Mouse (Mus musculus) E14TG2a.4 (cell line): Measurements from ENCODE around the gene Srrm3.

Experiments
- H3K27me3 ChIP-seq: 2 replicates; pipeline ENCODE4 v1.6.1; 2014; ENCODE audit warnings: low read length, control low read depth; ENCODE audit not compliant: insufficient read depth
- H3K36me3 ChIP-seq: 2 replicates; pipeline ENCODE4 v1.6.1; 2014; ENCODE audit warnings: low read length, control low read depth; ENCODE audit not compliant: insufficient read depth
- H3K4me1 ChIP-seq: replicated peaks from 2 replicates; pipeline ENCODE4 v1.6.1; 2014; ENCODE audit warnings: low read depth, low read length, control low read depth
- H3K4me3 ChIP-seq: replicated peaks from 2 replicates; pipeline ENCODE4 v1.5.1; 2014; ENCODE audit warnings: mild to moderate bottlenecking, low read length
- H3K9me3 ChIP-seq: 2 replicates; pipeline ENCODE4 v1.6.1; 2014; ENCODE audit warnings: low read length, control low read depth
- CTCF ChIP-seq: conservative IDR thresholded peaks from 2 replicates; pipeline ENCODE4 v1.5.1; 2014; ENCODE audit warnings: low read length
- NANOG ChIP-seq: IDR thresholded peaks from 2 replicates; pipeline ENCODE4 v1.6.1; 2014; ENCODE audit warnings: borderline replicate concordance, low read length, mixed read lengths
- POU5F1 ChIP-seq: IDR thresholded peaks from 2 replicates; pipeline ENCODE4 v1.6.1; 2014; ENCODE audit warnings: low read length, borderline replicate concordance

The Srrm3 gene

DNA sequence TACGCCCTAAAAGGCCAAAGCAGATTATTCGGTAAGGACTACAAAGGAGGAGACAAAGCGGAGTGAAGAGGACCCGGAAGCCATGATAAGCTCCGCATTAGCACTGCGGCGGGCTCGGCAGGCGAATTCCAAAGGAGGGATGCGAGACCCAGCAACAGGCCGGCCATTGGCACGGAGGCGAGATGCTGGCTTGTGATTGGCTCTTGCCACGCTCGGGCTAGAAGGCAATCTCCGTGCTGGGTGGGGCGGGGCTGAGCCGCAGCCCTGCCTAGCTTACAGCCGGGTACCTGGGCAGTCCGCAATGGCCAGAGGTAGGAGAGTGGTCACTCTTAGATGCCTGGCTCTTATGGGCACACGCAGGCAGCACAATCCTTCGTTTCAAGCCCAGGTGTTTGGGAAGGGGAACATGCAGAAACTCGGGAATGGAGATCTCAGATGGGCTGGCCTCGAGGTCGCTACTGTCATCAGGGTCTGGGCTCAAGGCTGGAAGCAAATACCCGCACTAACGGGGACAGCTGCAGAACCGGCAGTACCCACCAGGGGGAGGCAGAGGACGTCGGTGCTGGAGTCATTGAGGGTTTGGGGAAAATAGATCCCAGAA lies 97.0 kb downstream of the Srrm3 start:
- H3K36me3 ChIP-seq, result peaks cover 46% of the 10 kb centered on the region
- H3K4me3 ChIP-seq, result peak overlapping the region; percentile 72
- H3K27me3 ChIP-seq, result no peaks in the 10 kb centered on the region
- H3K9me3 ChIP-seq, result no peaks in the 10 kb centered on the region
- peaks cover 87% of the 10 kb centered on the region for H3K4me1 ChIP-seq
- peak; percentile 95 for TF ChIP-seq CTCF
- no peak for TF ChIP-seq POU5F1
- TF ChIP-seq NANOG, result no peak

- Histone ChIP-seq H3K4me1 (peaks cover 87% of the 10 kb centered on the region), H3K36me3 (peaks cover 52% of the 10 kb centered on the region), H3K4me3 (peak overlapping the region; percentile 72), H3K27me3 (no peaks in the 10 kb centered on the region), H3K9me3 (no peaks in the 10 kb centered on the region)
- no peak for TF ChIP-seq POU5F1
- TF ChIP-seq CTCF, result no peak
- no peak for TF ChIP-seq NANOG
These were observed 97.6 kb downstream of the Srrm3 start for GRCm38 (mm10) chr5:135904259-135904658.

GRCm38 (mm10) chr5:135905320-135906225 lies 98.9 kb downstream of the Srrm3 start:
- no peaks in the 10 kb centered on the region for H3K27me3 ChIP-seq
- peaks cover 66% of the 10 kb centered on the region for H3K36me3 ChIP-seq
- no peaks in the 10 kb centered on the region for H3K9me3 ChIP-seq
- H3K4me3 ChIP-seq, result no peak overlapping the region
- H3K4me1 ChIP-seq, result peaks cover 90% of the 10 kb centered on the region
- TF ChIP-seq NANOG, result no peak
- no peak for TF ChIP-seq POU5F1
- no peak for TF ChIP-seq CTCF

DNA sequence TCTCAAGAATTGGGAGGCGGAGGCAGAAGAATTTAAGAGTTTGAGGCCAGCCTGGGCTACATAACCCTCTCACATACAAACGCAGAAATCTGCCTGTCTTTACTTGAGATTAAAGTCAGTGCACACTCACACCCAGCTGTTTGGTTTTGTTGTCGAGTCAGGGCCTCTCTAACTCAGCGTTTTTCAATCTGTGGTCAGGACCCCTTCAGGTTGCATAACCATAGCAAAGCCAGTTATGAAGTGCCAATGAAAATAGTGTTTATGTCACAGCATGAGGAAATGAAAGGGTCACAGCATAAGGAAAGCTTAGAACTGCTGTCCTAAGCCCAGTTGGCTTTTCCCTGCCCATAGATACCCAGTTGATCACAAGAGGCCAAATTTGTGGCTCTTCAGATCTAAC lies 100.2 kb downstream of the Srrm3 start:
- H3K4me3 ChIP-seq, result no peak overlapping the region
- H3K4me1 ChIP-seq, result peaks cover 97% of the 10 kb centered on the region
- H3K27me3 ChIP-seq, result no peaks in the 10 kb centered on the region
- H3K9me3 ChIP-seq, result no peaks in the 10 kb centered on the region
- TF ChIP-seq CTCF (no peak), POU5F1 (no peak), NANOG (no peak)
- H3K36me3 ChIP-seq, result peaks cover 78% of the 10 kb centered on the region

- H3K36me3 ChIP-seq, result peaks cover 82% of the 10 kb centered on the region
- TF ChIP-seq NANOG (no peak), CTCF (no peak), POU5F1 (no peak)
- no peaks in the 10 kb centered on the region for H3K27me3 ChIP-seq
- H3K4me3 ChIP-seq, result no peak overlapping the region
- no peaks in the 10 kb centered on the region for H3K9me3 ChIP-seq
- peaks cover 97% of the 10 kb centered on the region for H3K4me1 ChIP-seq
These were observed 100.6 kb downstream of the Srrm3 start for GRCm38 (mm10) chr5:135907256-135907655.

- Histone ChIP-seq H3K4me1 (peaks cover 98% of the 10 kb centered on the region), H3K9me3 (no peaks in the 10 kb centered on the region), H3K36me3 (peaks cover 92% of the 10 kb centered on the region), H3K4me3 (no peak overlapping the region), H3K27me3 (no peaks in the 10 kb centered on the region)
- no peak for TF ChIP-seq POU5F1
- no peak for TF ChIP-seq CTCF
- TF ChIP-seq NANOG, result no peak
These were observed 101.5 kb downstream of the Srrm3 start for GRCm38 (mm10) chr5:135908185-135908584.

DNA sequence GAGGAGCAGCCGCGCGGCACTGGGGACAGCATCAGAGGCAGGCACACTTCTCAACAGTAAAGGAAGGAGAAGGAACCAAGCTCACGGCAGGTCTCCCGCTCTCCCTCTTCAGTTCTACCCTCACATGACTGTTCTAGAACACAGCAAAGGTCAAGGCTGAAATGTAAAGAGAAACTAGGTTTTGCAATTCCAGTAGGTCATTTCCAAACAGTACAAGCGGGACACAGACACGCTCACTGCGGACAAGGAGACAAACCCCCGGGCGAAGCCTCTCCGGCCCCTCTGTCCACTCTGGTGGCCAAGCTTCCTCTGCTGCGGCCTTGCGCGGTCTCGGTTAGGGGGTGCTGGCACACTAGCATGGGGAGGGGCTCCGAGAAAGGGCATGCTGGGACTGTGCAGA lies 102.3 kb downstream of the Srrm3 start:
- Histone ChIP-seq H3K9me3 (no peaks in the 10 kb centered on the region), H3K27me3 (no peaks in the 10 kb centered on the region), H3K36me3 (peaks cover 100% of the 10 kb centered on the region), H3K4me1 (peaks cover 100% of the 10 kb centered on the region), H3K4me3 (peak overlapping the region; percentile 49)
- TF ChIP-seq NANOG, result no peak
- no peak for TF ChIP-seq POU5F1
- TF ChIP-seq CTCF, result no peak

DNA sequence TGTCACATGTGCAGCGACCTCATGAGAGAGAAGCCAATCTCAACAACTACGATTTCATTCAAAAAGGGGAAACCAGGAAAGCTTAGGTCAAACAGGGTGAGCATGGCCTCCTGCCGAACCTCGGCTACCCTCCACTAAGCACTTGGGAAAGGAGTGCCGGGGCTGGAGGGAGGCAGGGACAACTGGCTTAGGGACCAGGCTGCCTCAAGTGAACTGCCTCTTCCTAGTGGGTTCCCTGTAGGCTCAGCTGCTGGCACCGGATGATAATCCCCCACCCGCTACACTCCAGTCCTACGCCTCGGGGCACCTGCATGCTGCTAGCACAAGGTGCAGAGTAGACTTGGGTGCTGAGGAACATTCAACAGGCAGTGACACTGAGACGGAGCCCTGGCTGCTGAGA lies 103.0 kb downstream of the Srrm3 start:
- peak overlapping the region; percentile 49 for H3K4me3 ChIP-seq
- no peak for TF ChIP-seq CTCF
- no peak for TF ChIP-seq POU5F1
- no peak for TF ChIP-seq NANOG

DNA sequence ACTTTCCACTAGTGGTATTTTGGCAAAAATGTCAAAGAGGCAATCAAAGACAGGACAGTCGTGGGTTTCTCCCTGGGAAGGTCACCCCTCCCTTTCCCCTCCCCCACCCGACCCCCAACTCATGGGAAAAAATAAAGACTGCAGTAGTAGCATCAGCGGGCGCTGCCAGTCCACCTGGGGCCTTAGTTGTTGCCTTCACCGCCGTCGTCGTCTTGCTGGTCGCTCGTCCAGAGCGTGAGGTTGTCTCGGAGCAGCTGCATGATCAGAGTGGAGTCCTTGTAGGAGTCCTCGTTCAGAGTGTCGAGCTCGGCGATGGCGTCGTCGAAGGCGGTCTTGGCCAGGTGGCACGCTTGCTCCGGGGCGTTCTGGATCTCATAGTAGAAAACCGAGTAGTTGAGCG lies 104.1 kb downstream of the Srrm3 start:
- H3K36me3 ChIP-seq, result peaks cover 99% of the 10 kb centered on the region
- peaks cover 100% of the 10 kb centered on the region for H3K4me1 ChIP-seq
- TF ChIP-seq CTCF (no peak), POU5F1 (no peak), NANOG (no peak)
- H3K27me3 ChIP-seq, result no peaks in the 10 kb centered on the region
- H3K9me3 ChIP-seq, result no peaks in the 10 kb centered on the region
- H3K4me3 ChIP-seq, result peak overlapping the region; percentile 49; the same call in 1 of the 2 replicates

More for the DNA sequence above, 103.0 kb downstream of the Srrm3 start:
- Histone ChIP-seq H3K36me3 (peaks cover 100% of the 10 kb centered on the region), H3K9me3 (no peaks in the 10 kb centered on the region), H3K27me3 (no peaks in the 10 kb centered on the region), H3K4me1 (peaks cover 100% of the 10 kb centered on the region)
